Mouse (Mus musculus) embryonic facial prominence, embryonic 10.5 days (tissue): ENCODE results near the gene Vrtn. TPM values are rescaled to one million over a fixed set of nuclear protein-coding genes. Genes with fewer than 3 reads are reported as not detected.

Experiments
- DNase-seq: peaks from one replicate; pipeline ENCODE4 v3.0.0-alpha.2; 2017; ENCODE audit warnings: low spot score
- H3K27ac ChIP-seq: fragments of 300-500 bp; sonication (generic); replicated peaks from 2 replicates; pipeline ENCODE4 v1.5.1; 2016; ENCODE audit warnings: mild to moderate bottlenecking
- H3K27me3 ChIP-seq: fragments of 300-500 bp; sonication (generic); replicated peaks from 2 replicates; pipeline ENCODE4 v1.6.1; 2016; ENCODE audit warnings: low read depth, mild to moderate bottlenecking; ENCODE audit not compliant: poor library complexity, severe bottlenecking
- H3K36me3 ChIP-seq: fragments of 300-500 bp; sonication (generic); replicated peaks from 2 replicates; pipeline ENCODE4 v1.6.1; 2016; ENCODE audit warnings: mild to moderate bottlenecking, moderate library complexity
- H3K4me1 ChIP-seq: fragments of 300-500 bp; sonication (generic); 2 replicates; pipeline ENCODE4 v1.6.1; 2016
- H3K4me3 ChIP-seq: fragments of 300-500 bp; sonication (generic); 2 replicates; pipeline ENCODE4 v1.5.1; 2016; ENCODE audit warnings: mild to moderate bottlenecking, moderate library complexity
- H3K9me3 ChIP-seq: fragments of 300-500 bp; sonication (generic); 2 replicates; pipeline ENCODE4 v1.6.1; 2016; ENCODE audit warnings: mild to moderate bottlenecking
- whole genome bisulfite sequencing: fragments of 180-500 bp; shearing (Covaris S2); methylation state at CpG from one replicate; pipeline ENCODE4 v1.1.7; 2016; 5-methylcytosine and 5-hydroxymethylcytosine counted together
- polyA plus RNA-seq: library from polyadenylated mRNA; unstranded; fragments of >200 nt; fragmentation: Nextera tagmentation; extraction: Ambion mirVana; gene quantifications from 2 replicates; pipeline ENCODE4 v1.2.1, GENCODE M21; 2016

Gene Vrtn
- not detected in 2 replicates for polyA plus RNA-seq

- H3K4me3 ChIP-seq: no peak within 1 kb of the TSS
- H3K27ac ChIP-seq: no peak within 1 kb of the TSS
- DNase-seq: no peak
- no peaks in the 10 kb centered on the region for H3K36me3 ChIP-seq
- peaks cover 61% of the 10 kb centered on the region for H3K27me3 ChIP-seq
- H3K4me1 ChIP-seq: peaks cover 14% of the 10 kb centered on the region
- WGBS: 3% methylated on average over 9 of the region's 9 CpGs
- H3K9me3 ChIP-seq: no peaks in the 10 kb centered on the region
Observed at GRCm38 (mm10) chr12:84640654-84641053, at the start of gene Vrtn. Vrtn (plus strand) TSS chr12:84641019.

- H3K4me3 ChIP-seq: no peak overlapping the region
- no peak overlapping the region for H3K27ac ChIP-seq
- no peak for DNase-seq
- peaks cover 32% of the 10 kb centered on the region for H3K27me3 ChIP-seq
- WGBS: 21% methylated on average over 8 of the region's 8 CpGs
- peaks cover 13% of the 10 kb centered on the region for H3K36me3 ChIP-seq
- peaks cover 6% of the 10 kb centered on the region; the same call in 1 of the 2 replicates for H3K4me1 ChIP-seq
- H3K9me3 ChIP-seq: no peaks in the 10 kb centered on the region
Observed at GRCm38 (mm10) chr12:84598324-84598723, 42.5 kb upstream of the Vrtn start.

GRCm38 (mm10) chr12:84604001-84604400 lies 36.8 kb upstream of the Vrtn start:
- H3K4me1 ChIP-seq: no peaks in the 10 kb centered on the region
- H3K9me3 ChIP-seq: no peaks in the 10 kb centered on the region
- peaks cover 4% of the 10 kb centered on the region; the same call in 1 of the 2 replicates for H3K27me3 ChIP-seq
- DNase-seq: no peak
- 88% methylated on average over 7 of the region's 7 CpGs for WGBS
- no peak overlapping the region for H3K4me3 ChIP-seq
- peaks cover 60% of the 10 kb centered on the region for H3K36me3 ChIP-seq
- H3K27ac ChIP-seq: no peak overlapping the region

GRCm38 (mm10) chr12:84605860-84606259 lies 35.0 kb upstream of the Vrtn start:
- 78% methylated on average over 7 of the region's 7 CpGs for WGBS
- Histone ChIP-seq H3K27me3 (no peaks in the 10 kb centered on the region), H3K4me1 (no peaks in the 10 kb centered on the region), H3K36me3 (peaks cover 63% of the 10 kb centered on the region), H3K9me3 (no peaks in the 10 kb centered on the region), H3K27ac (no peak overlapping the region), H3K4me3 (no peak overlapping the region)
- no peak for DNase-seq

- WGBS: 88% methylated on average over 10 of the region's 10 CpGs
- DNase-seq: no peak
- H3K9me3 ChIP-seq: no peaks in the 10 kb centered on the region
- no peak overlapping the region for H3K4me3 ChIP-seq
- no peak overlapping the region for H3K27ac ChIP-seq
- H3K36me3 ChIP-seq: peaks cover 32% of the 10 kb centered on the region
- H3K4me1 ChIP-seq: peaks cover 12% of the 10 kb centered on the region
- H3K27me3 ChIP-seq: no peaks in the 10 kb centered on the region
Observed at GRCm38 (mm10) chr12:84611718-84612117, 29.1 kb upstream of the Vrtn start.

GRCm38 (mm10) chr12:84612518-84612917 lies 28.3 kb upstream of the Vrtn start:
- no peak for DNase-seq
- Histone ChIP-seq H3K27ac (no peak overlapping the region), H3K4me3 (no peak overlapping the region), H3K36me3 (peaks cover 26% of the 10 kb centered on the region), H3K9me3 (no peaks in the 10 kb centered on the region), H3K27me3 (no peaks in the 10 kb centered on the region), H3K4me1 (peaks cover 13% of the 10 kb centered on the region)
- 69% methylated on average over 8 of the region's 8 CpGs for WGBS

GRCm38 (mm10) chr12:84614001-84614400 lies 26.8 kb upstream of the Vrtn start:
- Histone ChIP-seq H3K9me3 (no peaks in the 10 kb centered on the region), H3K27me3 (no peaks in the 10 kb centered on the region), H3K4me3 (no peak overlapping the region), H3K4me1 (peaks cover 17% of the 10 kb centered on the region), H3K27ac (no peak overlapping the region), H3K36me3 (peaks cover 14% of the 10 kb centered on the region)
- DNase-seq: no peak
- 87% methylated on average over 11 of the region's 11 CpGs for WGBS

- 83% methylated on average over 7 of the region's 7 CpGs for WGBS
Observed at GRCm38 (mm10) chr12:84614524-84614923, 26.3 kb upstream of the Vrtn start.

GRCm38 (mm10) chr12:84616977-84617630 lies 23.7 kb upstream of the Vrtn start, which contains the start of gene Abcd4:
Abcd4 (minus strand) TSS chr12:84617413.
- peaks cover 11% of the 10 kb centered on the region for H3K36me3 ChIP-seq
- H3K27me3 ChIP-seq: peaks cover 3% of the 10 kb centered on the region; the same call in 1 of the 2 replicates
- peak within 1 kb of the TSS; percentile 80 for H3K4me3 ChIP-seq
- peak; percentile 94 for DNase-seq
- peak within 1 kb of the TSS; percentile 90 for H3K27ac ChIP-seq
- under 1% methylated on average over 34 of the region's 34 CpGs for WGBS
- H3K4me1 ChIP-seq: peaks cover 20% of the 10 kb centered on the region
- no peaks in the 10 kb centered on the region for H3K9me3 ChIP-seq

More at GRCm38 (mm10) chr12:84614524-84614923, 26.3 kb upstream of the Vrtn start:
- Histone ChIP-seq H3K4me3 (no peak overlapping the region), H3K4me1 (peaks cover 17% of the 10 kb centered on the region), H3K9me3 (no peaks in the 10 kb centered on the region), H3K27me3 (no peaks in the 10 kb centered on the region), H3K36me3 (peaks cover 11% of the 10 kb centered on the region), H3K27ac (no peak overlapping the region)
- no peak for DNase-seq

GRCm38 (mm10) chr12:84617663-84618062 lies 23.2 kb upstream of the Vrtn start:
- H3K27ac ChIP-seq: peak overlapping the region; percentile 90
- peaks cover 14% of the 10 kb centered on the region for H3K4me1 ChIP-seq
- H3K4me3 ChIP-seq: peak overlapping the region; percentile 80
- peak; percentile 41 for DNase-seq
- WGBS: 6% methylated on average over 10 of the region's 10 CpGs
- H3K36me3 ChIP-seq: peaks cover 6% of the 10 kb centered on the region
- no peaks in the 10 kb centered on the region for H3K9me3 ChIP-seq
- H3K27me3 ChIP-seq: peaks cover 5% of the 10 kb centered on the region; the same call in 1 of the 2 replicates

GRCm38 (mm10) chr12:84620975-84621374 lies 19.8 kb upstream of the Vrtn start:
- Histone ChIP-seq H3K4me3 (no peak overlapping the region), H3K9me3 (no peaks in the 10 kb centered on the region), H3K36me3 (no peaks in the 10 kb centered on the region), H3K27me3 (peaks cover 29% of the 10 kb centered on the region), H3K27ac (no peak overlapping the region), H3K4me1 (peaks cover 20% of the 10 kb centered on the region)
- DNase-seq: no peak

GRCm38 (mm10) chr12:84624601-84625000 lies 16.2 kb upstream of the Vrtn start:
- H3K27me3 ChIP-seq: peaks cover 39% of the 10 kb centered on the region
- H3K4me1 ChIP-seq: peaks cover 11% of the 10 kb centered on the region
- no peak overlapping the region for H3K4me3 ChIP-seq
- no peaks in the 10 kb centered on the region for H3K9me3 ChIP-seq
- no peak for DNase-seq
- WGBS: 17% methylated on average over 8 of the region's 8 CpGs
- H3K27ac ChIP-seq: no peak overlapping the region
- no peaks in the 10 kb centered on the region for H3K36me3 ChIP-seq

- Histone ChIP-seq H3K36me3 (no peaks in the 10 kb centered on the region), H3K27me3 (peaks cover 39% of the 10 kb centered on the region), H3K4me3 (peak overlapping the region; percentile 29; the same call in 1 of the 2 replicates), H3K9me3 (no peaks in the 10 kb centered on the region), H3K27ac (no peak overlapping the region), H3K4me1 (peaks cover 11% of the 10 kb centered on the region)
- DNase-seq: peak; percentile 18
- WGBS: 2% methylated on average over 9 of the region's 9 CpGs
Observed at GRCm38 (mm10) chr12:84625116-84625515, 15.7 kb upstream of the Vrtn start.
